Mouse (Mus musculus) G1E (cell line): ENCODE data around the gene Ppp1r2. TPM values are rescaled to one million over a fixed set of nuclear protein-coding genes. Genes with fewer than 3 reads are reported as not detected.

Source experiments
- ATAC-seq: 2 replicates; pipeline ENCODE4 v1.8.0; 2016; ENCODE audit warnings: mild to moderate bottlenecking; ENCODE audit not compliant: insufficient number of reproducible peaks, poor library complexity, low FRiP score, severe bottlenecking; ENCODE audit errors: extremely low read depth
- DNase-seq: peaks from one replicate; pipeline ENCODE4 v3.0.0; 2012; ENCODE audit warnings: low spot score
- H3K27me3 ChIP-seq: 2 replicates; pipeline ENCODE4 v1.6.1; 2012; ENCODE audit warnings: mild to moderate bottlenecking, low read length, inconsistent platforms; ENCODE audit not compliant: insufficient read depth
- H3K36me3 ChIP-seq: replicated peaks from 2 replicates; pipeline ENCODE3; 2012; ENCODE audit warnings: mild to moderate bottlenecking, inconsistent platforms
- H3K4me1 ChIP-seq: 2 replicates; pipeline ENCODE4 v1.6.1; 2012; ENCODE audit warnings: low read depth, low read length, inconsistent platforms, mixed read lengths; ENCODE audit not compliant: insufficient read depth
- H3K4me3 ChIP-seq: 2 replicates; pipeline ENCODE4 v1.5.1; 2012; ENCODE audit warnings: low read depth, mild to moderate bottlenecking, inconsistent platforms, low read length, moderate library complexity, mixed read lengths
- H3K9me3 ChIP-seq: replicated peaks from 2 replicates; pipeline ENCODE4 v1.6.1; 2012; ENCODE audit warnings: inconsistent platforms
- CTCF ChIP-seq: IDR thresholded peaks from 2 replicates; pipeline ENCODE4 v1.5.1; 2012; ENCODE audit warnings: low read depth, low read length, inconsistent platforms, mixed read lengths
- GATA1 ChIP-seq: IDR thresholded peaks from 2 replicates; pipeline ENCODE4 v1.6.1; 2012; ENCODE audit warnings: borderline replicate concordance, low read length, inconsistent platforms, mixed read lengths
- GATA2 ChIP-seq: IDR thresholded peaks from 2 replicates; pipeline ENCODE4 v1.6.1; 2012; ENCODE audit warnings: low read depth, low read length, inconsistent platforms, borderline replicate concordance
- POLR2AphosphoS5 ChIP-seq: IDR thresholded peaks from 2 replicates; pipeline ENCODE4 v1.6.1; 2012; ENCODE audit warnings: low read depth, low read length, inconsistent platforms; ENCODE audit not compliant: insufficient replicate concordance
- TAL1 ChIP-seq: conservative IDR thresholded peaks from 2 replicates; pipeline ENCODE4 v1.6.1; 2012; ENCODE audit warnings: low read depth, low read length, inconsistent platforms, mixed read lengths
- polyA plus RNA-seq: library from polyadenylated mRNA; stranded (reverse); fragments of >175 nt; gene quantifications from 2 replicates; pipeline ENCODE4 v1.2.3, GENCODE M21; 2012
- total RNA-seq, 2 experiments: library from RNA; stranded (forward) in 1 of 2; stranded (reverse) in 1 of 2; fragments of 200-1000 nt in 1 of 2; fragments of >200 nt in 1 of 2; fragmentation: Nextera tagmentation in 1 of 2; gene quantifications; 2 replicates each; pipeline ENCODE4 v1.2.3; 2014 to 2017

Ppp1r2 gene
- total and polyA plus RNA-seq, 3 experiments = 38.2 to 76.2 (median 45.3) TPM

GRCm38 (mm10) chr16:31233167-31233498 is 41.9 kb downstream of the Ppp1r2 start:
- DNase-seq (no peak), ATAC-seq (no peak)
- H3K27me3 ChIP-seq = peaks cover 11% of the 10 kb centered on the region
- no peaks in the 10 kb centered on the region for H3K4me1 ChIP-seq
- H3K4me3 ChIP-seq = no peak overlapping the region
- no peaks in the 10 kb centered on the region for H3K9me3 ChIP-seq
- no peaks in the 10 kb centered on the region for H3K36me3 ChIP-seq
- TF ChIP-seq POLR2AphosphoS5 (no peak), CTCF (no peak), TAL1 (no peak), GATA1 (no peak), GATA2 (no peak)

DNA sequence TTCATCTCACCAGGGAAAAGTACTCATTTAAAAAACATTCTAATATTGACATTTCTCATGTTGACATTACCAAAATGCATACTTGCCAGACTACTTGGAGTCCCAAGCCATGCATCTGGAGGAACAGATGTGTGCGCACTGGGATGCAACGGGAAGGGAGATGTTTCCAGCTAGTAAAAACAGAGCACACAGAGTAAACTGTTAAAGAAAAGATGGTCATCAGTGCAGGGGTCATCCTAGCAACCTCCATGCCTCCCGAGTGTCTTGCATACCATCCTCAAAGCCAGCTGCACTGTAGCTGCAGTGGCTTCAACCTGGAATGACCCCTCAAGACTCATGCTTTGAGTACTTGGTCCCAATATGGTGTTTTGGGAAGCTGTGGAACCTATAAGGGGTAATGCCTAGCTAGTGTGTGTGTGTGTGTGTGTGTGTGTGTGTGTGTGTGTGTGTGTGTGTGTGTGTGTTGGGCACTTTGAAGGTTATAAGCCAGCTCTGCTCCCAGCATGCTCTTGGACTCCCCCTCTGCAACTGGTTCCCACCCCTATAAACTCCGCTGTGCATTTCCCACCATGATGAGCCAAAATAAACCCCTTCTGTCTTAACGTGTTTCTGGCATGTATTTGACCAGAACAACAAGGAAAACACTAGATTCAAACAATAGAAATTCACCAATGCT is 42.4 kb downstream of the Ppp1r2 start:
- Histone ChIP-seq H3K27me3 (peaks cover 12% of the 10 kb centered on the region), H3K4me3 (no peak overlapping the region)
- no peak for TF ChIP-seq GATA1
- no peak for TF ChIP-seq GATA2
- TF ChIP-seq CTCF = no peak
- TF ChIP-seq TAL1 = no peak
- TF ChIP-seq POLR2AphosphoS5 = no peak

GRCm38 (mm10) chr16:31231591-31231990 is 43.5 kb downstream of the Ppp1r2 start:
- ATAC-seq = no peak
- no peak for TF ChIP-seq TAL1
- no peak for TF ChIP-seq GATA2
- no peak for TF ChIP-seq GATA1
- TF ChIP-seq CTCF = no peak
- no peak for TF ChIP-seq POLR2AphosphoS5

More for the DNA sequence above, 42.4 kb downstream of the Ppp1r2 start:
- no peaks in the 10 kb centered on the region for H3K4me1 ChIP-seq
- ATAC-seq = no peak
- H3K9me3 ChIP-seq = no peaks in the 10 kb centered on the region
- DNase-seq = no peak
- H3K36me3 ChIP-seq = no peaks in the 10 kb centered on the region

GRCm38 (mm10) chr16:31227746-31228145 is 47.3 kb downstream of the Ppp1r2 start:
- DNase-seq (no peak), ATAC-seq (no peak)
- Histone ChIP-seq H3K36me3 (no peaks in the 10 kb centered on the region), H3K9me3 (no peaks in the 10 kb centered on the region), H3K4me1 (no peaks in the 10 kb centered on the region), H3K27me3 (peaks cover 9% of the 10 kb centered on the region), H3K4me3 (no peak overlapping the region)
- TF ChIP-seq GATA2 = no peak
- TF ChIP-seq POLR2AphosphoS5 = no peak
- TF ChIP-seq TAL1 = no peak
- TF ChIP-seq CTCF = no peak
- TF ChIP-seq GATA1 = no peak

More at GRCm38 (mm10) chr16:31231591-31231990, 43.5 kb downstream of the Ppp1r2 start:
- Histone ChIP-seq H3K4me3 (no peak overlapping the region), H3K4me1 (no peaks in the 10 kb centered on the region), H3K9me3 (no peaks in the 10 kb centered on the region), H3K27me3 (peaks cover 12% of the 10 kb centered on the region), H3K36me3 (no peaks in the 10 kb centered on the region)
- DNase-seq = no peak

DNA sequence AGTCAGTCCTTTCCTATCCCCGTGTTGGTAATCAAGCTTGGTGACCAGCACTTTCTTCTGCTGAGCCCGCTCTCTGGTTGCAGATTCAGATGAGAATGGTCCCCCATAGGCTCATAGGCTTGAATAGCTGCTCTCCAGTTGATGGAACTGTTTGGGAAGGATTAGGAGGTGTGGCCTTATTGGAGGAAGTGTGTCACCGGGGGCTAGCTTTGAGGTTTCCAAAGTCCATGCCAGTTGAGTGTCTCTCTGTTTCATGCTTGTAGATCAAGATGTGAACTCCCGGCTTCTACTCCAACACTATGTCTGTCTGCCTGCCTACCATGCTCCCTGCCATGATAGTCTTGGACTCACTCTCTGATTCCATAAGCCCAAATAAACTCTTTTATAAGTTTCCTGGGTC is 59.8 kb downstream of the Ppp1r2 start:
- ATAC-seq = no peak
- TF ChIP-seq GATA1 = no peak
- no peak for TF ChIP-seq POLR2AphosphoS5
- TF ChIP-seq GATA2 = no peak
- TF ChIP-seq CTCF = no peak
- no peak for TF ChIP-seq TAL1

DNA sequence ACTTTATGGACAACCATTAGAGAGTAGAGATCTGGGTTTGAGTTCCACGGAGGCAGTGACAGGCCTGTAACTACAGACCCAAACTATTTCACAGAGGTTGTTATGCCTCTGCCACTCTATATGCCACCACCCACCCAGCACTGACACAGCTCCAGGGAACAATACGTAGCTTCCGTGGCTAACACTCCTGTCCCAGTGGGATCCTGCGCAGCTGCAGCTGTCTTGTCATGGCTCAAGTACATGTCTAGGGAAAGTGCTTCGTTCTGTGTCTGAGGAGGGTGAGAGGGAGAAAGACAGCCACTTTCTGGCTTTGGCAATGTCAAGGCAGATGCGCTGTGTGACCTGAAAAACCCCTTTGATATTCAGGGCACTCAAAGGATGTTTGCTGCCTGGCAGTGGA is 61.6 kb downstream of the Ppp1r2 start:
- no peaks in the 10 kb centered on the region for H3K36me3 ChIP-seq
- no peak overlapping the region for H3K4me3 ChIP-seq
- H3K4me1 ChIP-seq = peaks cover 4% of the 10 kb centered on the region; the same call in 1 of the 2 replicates
- DNase-seq (no peak), ATAC-seq (no peak)
- H3K27me3 ChIP-seq = peaks cover 43% of the 10 kb centered on the region
- TF ChIP-seq TAL1 (no peak), POLR2AphosphoS5 (no peak), CTCF (no peak), GATA2 (no peak), GATA1 (no peak)
- peaks cover 12% of the 10 kb centered on the region for H3K9me3 ChIP-seq

More for the DNA sequence above, 59.8 kb downstream of the Ppp1r2 start:
- H3K27me3 ChIP-seq = peaks cover 30% of the 10 kb centered on the region
- peaks cover 12% of the 10 kb centered on the region for H3K9me3 ChIP-seq
- H3K4me3 ChIP-seq = no peak overlapping the region
- no peaks in the 10 kb centered on the region for H3K36me3 ChIP-seq
- no peak for DNase-seq
- no peaks in the 10 kb centered on the region for H3K4me1 ChIP-seq
